Mouse (Mus musculus): ENCODE measurements around the gene Hnrnpm.

DNA sequence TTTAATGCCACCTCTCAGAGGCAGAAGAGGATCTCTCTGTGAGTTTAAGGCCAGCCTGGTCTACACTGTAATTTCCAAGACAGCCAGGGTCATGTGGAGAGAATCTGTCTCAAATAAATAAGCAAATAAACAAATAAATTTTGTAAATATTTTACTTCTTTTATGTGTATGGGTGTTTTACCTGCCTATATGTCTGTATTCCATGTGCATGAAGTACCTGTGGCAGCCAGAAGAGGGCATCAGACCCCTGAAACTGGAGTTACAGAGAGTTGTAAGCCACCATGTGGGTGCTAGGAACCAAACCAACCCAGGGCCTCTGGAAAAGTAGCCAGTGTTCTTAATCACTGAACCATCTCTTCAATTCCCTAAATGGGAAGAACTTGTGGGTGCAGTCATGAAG, 89.4 kb downstream of the Hnrnpm start:
- TF ChIP-seq CTCF (IDR thresholded peaks at IDR 0.05; ENCODE audit: low read depth, low read length) (no peak), POLR2A (IDR thresholded peaks at IDR 0.05; ENCODE audit: extremely low read depth, insufficient read depth, low read length) (no peak)
